Mouse (Mus musculus): ENCODE measurements around the gene Slc6a4.

The Slc6a4 gene

DNA sequence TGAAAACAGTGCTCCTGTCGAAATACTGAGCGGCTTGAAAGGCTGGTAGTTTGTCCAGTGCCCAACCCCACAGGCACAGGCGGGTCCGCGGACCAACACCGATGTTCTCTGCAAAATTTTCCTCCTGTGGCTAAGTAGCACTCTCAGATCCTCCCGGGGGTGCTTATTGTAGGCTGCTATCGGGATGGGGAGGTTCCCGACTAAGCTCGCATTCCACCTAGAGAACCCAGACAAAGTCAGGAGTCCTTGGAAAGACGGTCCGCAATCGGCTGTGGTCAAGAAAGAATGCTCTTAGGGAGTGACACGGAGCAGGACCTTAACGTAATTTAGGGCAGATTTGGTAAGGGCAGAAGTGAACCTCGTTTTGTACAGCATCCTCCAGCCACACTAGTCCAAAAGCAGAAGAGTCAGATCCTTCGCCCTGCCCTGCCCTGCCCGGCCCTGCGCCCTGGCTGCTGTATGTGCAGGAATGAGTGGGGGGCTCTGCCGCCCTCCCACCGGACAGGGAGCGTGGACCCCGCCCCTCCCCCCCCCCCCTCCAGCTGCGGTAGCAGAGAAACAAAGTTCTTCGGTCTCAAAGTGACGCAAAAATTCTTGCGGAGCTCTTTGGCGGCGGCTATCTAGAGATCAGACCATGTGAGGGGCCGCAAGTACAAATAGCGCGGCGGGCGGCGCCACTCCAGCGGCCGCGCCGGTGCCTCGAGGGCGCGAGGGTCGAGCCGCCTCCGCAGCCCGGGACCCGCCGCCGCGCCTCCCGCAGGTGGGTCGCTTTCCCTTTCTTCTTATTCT lies at the start of gene Slc6a4:
Slc6a4 (plus strand) TSS at position 688 of the 789 bp plus-strand sequence.
- in situ Hi-C loops (cut with MboI, MseI): no loop called here

DNA sequence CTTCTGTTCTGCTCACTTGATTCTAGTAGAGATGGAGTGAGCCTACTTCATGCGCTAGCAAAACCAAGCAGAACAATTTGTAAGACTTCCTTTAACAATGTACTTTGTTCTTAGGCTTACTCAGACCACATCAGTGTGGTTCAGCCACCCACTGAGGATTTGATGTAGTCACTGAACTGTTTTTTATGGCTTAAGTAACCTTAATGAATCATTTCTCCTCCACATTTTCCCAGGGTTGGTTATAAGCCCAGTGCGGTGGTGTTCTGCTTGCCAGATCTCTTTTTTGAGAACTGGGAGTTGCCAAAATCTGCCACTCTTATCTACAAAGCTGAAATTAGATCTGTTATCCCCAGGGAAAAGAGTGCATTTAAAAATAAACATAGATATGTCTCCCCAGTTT lies 44.9 kb upstream of the Slc6a4 start:
- in situ Hi-C loops (cut with MboI, MseI): no loop called here

DNA sequence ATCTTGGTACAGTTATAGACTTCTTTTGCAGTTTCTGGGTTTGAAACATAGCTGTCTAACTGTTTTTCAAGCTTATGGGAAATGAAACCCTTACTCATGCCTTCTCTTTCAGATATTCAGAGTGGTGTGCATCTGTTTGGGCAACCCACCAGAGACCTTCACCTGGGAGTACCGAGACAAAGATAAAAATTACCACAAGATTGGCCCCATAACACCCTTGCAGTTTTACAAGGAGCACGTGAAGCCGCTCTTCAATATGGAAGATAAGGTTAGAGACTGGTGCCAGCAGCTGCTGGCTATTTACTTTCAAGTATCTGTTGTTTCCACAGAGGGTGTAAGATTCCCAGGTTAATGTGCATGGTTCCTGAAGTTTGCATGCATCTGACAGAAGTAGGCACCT lies 32.7 kb upstream of the Slc6a4 start:
- in situ Hi-C loops (cut with MboI, MseI): no loop called here

DNA sequence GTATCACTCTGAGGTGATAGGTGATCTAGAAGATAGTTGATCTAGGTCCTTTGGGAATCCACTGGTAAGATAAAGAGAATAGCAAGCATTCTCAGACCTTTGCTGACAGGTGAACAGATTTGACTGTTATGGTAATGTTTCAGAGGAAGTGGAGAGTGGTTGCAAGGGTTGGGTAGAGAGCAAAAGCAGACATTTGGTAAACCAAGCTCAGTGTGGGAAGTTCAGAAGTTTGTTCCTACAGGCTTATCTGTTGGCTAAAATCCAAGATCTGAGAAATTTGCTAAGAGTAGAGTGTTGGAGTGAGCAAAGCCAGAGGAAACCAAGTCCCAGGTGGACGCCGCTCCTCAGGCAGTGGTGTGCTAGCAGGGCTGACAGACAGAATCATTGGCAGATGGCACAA lies 28.1 kb upstream of the Slc6a4 start:
- in situ Hi-C loops (cut with MboI, MseI): no loop called here

DNA sequence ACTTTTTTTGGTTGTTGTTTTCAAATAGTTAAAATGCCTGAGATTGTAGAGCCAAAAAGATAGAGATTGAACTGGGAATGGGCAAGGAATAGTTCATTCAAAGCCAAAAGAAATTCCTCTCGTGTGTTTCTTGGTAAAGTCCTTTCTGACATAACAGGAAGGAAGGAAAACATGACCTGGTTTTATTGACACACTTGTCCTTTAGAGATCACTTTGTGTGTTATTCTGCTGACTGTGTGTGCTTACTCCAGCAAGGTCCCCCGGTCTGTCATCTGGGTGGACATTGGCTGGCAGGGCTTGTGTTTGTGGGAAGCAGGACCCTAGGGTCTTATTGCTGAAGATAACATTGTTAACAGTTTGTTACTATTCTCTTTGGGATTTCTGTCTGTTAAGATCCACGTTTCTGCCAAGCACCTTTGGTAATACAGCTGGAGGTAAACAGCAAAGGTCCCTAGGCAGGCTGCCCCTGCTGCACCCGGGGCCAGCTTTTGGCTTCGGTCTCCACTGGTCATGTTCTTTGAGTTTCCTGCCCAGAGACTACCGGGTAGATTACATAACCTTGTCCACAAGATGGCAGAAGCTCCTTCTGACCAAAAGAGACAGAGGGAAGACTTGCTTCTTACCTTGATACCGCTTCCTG lies 23.6 kb upstream of the Slc6a4 start:
- in situ Hi-C loops (cut with MboI, MseI): no loop called here

DNA sequence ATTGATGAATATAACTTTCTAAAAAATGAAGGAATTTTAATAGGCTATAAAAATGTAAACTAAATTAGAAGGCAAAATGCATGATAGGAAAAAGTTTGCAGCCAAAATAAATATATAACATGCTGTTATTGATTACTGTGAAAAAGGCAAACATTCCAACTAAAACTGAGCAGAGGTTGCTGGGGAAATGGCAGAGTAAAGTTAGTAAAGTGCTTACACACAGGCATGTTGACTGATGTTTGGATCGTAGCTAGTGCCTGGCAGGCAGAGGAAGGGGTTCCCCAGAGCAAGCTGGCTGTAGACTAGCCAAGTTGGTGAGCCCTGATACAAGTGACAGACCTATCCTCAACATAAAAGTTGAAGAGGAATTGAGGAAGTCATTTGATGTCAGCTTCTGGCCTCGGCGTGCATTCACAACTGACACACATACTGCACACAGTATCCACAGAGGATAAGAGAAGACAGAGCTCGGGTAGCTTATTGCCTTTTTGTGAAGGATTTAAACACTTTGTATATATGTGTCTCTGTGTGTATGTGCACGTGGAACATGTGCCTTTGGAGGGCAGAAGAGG lies 16.7 kb upstream of the Slc6a4 start:
- in situ Hi-C loops (cut with MboI, MseI): no loop called here

DNA sequence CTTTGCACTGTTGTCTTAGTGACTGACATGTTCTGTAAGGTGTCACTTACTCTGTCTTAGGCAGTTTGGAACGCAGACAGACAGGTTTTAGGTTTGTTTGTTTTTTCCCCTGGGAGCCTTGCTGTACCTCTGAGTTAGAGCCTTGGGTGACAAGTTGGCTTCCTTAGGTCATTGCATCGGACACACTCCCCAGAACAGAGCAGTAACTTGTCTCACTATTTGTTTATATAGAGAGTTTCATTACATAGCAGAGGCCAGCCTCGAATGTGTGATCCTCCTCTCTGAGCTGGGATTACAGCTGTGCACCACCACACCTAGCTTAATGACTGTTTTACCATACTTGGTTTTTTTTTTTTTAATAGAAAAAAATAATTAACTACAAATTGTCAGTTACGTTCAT lies 16.0 kb upstream of the Slc6a4 start:
- in situ Hi-C loops (cut with MboI, MseI): no loop called here

DNA sequence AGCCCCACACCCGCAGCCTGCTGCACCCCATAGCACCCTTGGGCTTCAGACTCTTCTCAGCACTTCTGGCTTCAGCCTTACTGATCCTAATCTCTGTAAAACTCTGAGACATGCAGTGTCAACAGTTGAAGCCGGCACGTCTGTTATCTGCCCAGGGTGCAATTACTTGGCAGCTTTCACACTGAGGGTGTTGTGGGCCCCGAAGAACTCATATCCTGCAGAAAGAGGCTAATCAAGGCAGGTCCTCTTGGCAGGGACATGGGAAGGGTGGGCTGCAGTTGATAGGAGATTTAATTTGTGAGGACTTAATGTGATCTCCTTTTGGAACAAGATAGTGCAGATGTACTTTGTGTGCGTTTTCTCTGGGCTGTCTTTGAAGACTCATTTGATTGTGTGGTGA lies 14.8 kb upstream of the Slc6a4 start:
- in situ Hi-C loops (cut with MboI, MseI): no loop called here

DNA sequence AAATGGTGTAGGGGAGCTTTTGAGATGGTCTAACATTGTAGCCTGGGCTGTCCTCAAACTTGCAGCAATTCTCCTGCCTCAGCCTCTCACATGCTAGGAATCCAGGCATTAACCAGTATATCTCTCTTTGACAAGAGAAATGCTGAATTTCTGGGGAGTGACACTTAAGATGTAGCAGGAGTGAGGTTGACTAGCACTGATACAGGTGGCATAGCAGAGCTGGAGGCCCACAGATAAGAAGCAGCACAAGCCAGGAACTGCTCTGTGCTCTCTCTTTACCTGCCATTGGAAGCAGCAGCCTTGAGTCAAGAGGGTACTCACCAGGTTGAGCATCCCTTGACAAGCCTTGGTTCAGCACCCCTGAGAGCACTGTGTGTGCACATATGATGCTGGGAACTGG lies 14.2 kb upstream of the Slc6a4 start:
- in situ Hi-C loops (cut with MboI, MseI): no loop called here

DNA sequence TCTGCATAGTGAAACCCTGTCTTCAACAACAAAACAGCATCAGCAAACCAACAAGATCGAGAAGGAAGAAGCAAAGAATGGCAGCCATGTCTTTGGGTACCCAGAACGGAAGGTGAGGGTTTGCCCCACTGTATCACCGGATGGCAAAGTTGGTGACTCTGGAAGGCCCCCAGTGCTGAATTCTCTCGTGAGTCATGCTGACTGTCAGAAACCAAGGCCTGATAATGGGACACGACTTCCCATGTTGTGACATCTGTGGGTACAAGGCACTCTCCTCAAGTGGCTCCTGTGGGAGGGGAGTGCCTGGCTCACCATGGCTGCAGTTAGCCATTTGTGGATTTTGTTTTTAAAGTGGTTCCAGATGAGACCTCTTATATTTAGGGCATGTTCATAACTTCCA lies 7.6 kb upstream of the Slc6a4 start:
- in situ Hi-C loops (cut with MboI, MseI): loop anchor here (5.0 kb wide), 1 partner anchor 91 kb away; no protein-coding TSS in a partner anchor

DNA sequence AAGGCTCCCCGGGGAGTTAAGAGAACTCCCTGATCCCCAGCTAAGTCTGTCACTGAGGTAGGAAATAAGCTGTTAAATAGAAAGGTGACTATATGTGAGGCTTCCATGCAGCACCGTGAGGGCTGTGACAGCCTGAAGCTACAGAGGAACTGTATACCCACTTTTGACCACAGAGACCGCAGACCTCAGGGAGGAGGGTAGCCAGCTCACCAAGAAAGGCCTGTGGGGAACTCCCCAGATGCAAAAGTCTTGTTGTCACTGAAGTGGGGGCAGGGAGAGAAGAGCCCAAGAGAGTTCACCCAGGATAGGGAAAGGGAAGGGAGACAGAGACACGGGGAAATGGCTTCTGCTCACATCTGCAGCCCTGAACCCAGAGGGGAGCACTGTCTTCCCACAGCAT lies 5.5 kb upstream of the Slc6a4 start:
- in situ Hi-C loops (cut with MboI, MseI): loop anchor here (5.0 kb wide), 1 partner anchor 89 kb away; no protein-coding TSS in a partner anchor

DNA sequence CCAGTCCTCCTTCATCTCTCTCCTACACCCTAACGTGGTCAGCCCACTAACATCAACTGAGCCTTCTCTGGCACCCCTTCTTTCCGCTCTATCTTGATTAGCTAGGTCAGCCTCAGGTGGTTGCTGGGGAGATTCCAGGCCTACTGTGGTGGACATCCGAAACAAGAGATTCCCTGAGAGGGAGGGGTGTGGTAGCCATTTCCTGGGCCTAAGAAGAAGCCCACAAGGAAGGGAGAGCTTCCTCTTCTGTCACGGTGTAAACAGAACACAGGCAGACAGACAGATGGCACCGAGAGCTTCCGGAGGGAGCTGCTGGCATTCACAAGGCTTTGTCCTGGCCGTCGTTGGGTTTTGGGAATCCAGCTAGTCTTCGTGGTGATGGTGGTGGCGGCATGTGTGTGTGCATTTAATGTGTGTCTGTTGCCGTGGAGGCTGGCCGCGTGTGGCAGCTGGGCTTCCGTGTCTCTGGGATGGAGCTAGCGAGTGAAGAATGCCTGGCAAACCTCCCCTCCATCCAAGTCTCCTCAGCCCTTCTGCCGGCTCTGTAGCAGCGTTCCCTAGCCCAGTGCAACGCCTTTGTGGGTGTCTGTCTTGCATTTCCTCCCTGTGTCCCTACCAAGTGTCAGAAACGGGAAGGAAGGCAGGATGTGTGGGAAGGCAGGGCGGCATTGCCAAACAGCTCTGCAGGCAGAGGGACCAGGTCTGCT lies 2.3 kb upstream of the Slc6a4 start:
- in situ Hi-C loops (cut with MboI, MseI): no loop called here

DNA sequence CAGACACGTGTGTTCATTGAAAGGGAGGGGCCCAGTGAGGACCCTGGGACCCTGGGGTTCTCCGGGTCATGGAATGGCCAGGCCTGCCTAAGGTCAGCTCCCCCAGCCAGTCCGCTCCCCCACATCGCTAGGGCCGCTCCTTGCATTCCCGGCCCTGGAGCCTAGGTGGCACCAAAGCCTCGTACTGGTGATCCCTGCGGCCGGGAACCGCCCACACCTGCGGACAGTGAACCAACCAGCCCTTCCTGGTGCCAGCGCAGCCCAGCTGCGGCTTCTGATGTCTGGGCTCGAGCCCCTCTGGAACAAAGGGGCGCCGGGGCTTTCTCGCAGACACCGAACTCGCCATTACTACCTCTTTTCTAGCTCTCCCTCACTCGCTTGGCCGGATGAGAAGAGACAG lies 1.1 kb upstream of the Slc6a4 start:
- in situ Hi-C loops (cut with MboI, MseI): no loop called here

DNA sequence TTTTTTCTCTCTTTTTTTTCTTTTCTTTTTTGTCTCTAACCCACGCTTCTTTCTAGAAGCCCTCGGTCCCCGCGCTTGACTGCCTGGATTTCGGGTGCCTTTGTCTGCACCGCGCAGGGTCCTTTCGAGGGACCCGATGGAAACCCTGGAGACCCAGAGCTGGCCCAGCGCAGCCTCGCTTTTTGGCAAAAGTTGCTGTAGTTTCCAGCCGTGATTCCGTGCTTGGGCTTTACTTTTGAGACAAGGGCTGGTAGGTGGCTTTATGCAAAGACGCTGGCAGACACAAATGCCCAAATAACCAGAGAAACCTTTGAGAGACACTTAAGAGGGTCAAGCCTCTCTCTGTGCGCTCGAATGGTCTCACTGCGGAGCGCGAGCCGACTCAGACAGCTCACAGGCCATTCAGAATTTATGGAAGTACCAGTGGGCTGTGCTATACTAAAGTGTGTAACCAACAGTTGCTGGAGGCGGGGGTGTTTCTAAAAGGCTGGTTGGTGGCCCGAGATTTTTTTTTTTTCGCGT lies 363 bp downstream of the Slc6a4 start:
- in situ Hi-C loops (cut with MboI, MseI): no loop called here

DNA sequence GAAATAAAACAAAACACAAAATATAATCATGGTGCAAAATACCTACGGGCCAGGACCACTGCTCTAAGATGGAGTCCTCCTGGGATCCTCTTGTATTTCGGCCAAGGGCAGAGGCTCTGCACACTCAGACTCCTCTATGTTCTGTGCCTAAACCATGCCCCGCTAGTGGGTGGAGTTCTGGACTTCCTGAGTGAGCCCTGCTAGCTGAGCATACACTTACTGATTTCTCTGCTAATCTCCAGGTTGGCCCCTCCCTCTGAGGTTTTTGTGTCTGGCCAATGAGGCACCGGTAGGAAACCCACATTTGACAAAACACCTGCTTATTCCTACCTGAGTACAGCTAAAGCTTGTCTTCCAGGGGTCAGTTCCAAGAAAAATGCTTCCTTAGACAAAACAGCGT lies 2.3 kb downstream of the Slc6a4 start:
- in situ Hi-C loops (cut with MboI, MseI): no loop called here

DNA sequence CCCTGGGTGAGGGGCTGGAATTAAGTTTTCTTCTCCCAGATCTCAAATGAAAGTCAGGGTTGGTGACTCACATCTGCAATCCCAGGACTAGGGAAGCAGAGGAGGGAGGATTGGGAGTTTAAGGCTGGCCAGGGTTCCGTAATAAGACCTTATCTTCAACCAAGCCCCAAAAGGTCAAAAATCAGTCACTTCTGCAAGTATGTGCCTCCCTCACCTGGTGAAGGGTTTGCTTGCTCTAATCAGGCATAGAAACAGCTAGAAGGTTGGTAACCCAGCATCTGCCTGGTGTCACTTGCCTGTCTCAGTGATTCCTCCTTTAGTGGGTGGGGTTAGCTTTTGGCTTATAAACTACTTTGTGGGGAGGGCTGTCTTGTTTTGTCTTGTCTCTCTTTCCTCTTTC lies 4.0 kb downstream of the Slc6a4 start:
- in situ Hi-C loops (cut with MboI, MseI): no loop called here

DNA sequence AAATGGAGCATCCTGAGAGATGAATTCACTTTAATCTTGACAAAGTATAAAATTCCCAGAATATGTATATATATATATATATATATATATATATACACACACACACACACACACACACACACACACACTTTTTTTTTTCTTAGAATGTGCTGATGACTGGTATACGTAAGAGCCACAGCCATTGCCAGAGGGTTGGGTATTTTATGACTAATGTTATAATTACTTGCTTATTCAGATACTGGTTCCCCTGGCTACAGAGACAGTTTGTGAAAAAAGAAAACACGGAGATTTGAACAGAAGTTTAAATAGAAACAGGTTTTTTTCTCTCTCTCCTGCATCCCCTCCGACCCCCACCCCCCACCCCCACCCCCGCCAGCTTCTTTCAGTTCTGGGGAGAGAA lies 7.5 kb downstream of the Slc6a4 start:
- in situ Hi-C loops (cut with MboI, MseI): no loop called here

DNA sequence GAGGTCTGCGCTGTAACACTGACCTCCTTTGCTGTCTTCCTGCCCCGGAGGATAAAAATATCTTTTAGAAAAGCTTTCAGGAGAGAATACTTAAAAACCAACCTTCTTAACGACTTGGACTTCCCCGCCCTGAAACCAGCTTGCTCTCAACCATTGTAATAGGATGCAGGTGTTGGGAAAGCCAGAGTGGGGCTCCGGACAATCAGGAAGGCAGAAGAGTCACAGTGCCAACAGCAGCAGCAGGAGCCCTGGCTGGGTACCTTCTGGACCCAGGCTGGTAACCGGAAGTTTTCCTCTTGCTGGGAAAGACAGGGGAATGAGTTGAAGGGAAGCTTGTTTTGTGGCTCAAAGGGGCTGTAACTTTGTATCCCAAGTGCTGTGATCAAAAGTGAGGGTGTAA lies 8.2 kb downstream of the Slc6a4 start:
- in situ Hi-C loops (cut with MboI, MseI): no loop called here

DNA sequence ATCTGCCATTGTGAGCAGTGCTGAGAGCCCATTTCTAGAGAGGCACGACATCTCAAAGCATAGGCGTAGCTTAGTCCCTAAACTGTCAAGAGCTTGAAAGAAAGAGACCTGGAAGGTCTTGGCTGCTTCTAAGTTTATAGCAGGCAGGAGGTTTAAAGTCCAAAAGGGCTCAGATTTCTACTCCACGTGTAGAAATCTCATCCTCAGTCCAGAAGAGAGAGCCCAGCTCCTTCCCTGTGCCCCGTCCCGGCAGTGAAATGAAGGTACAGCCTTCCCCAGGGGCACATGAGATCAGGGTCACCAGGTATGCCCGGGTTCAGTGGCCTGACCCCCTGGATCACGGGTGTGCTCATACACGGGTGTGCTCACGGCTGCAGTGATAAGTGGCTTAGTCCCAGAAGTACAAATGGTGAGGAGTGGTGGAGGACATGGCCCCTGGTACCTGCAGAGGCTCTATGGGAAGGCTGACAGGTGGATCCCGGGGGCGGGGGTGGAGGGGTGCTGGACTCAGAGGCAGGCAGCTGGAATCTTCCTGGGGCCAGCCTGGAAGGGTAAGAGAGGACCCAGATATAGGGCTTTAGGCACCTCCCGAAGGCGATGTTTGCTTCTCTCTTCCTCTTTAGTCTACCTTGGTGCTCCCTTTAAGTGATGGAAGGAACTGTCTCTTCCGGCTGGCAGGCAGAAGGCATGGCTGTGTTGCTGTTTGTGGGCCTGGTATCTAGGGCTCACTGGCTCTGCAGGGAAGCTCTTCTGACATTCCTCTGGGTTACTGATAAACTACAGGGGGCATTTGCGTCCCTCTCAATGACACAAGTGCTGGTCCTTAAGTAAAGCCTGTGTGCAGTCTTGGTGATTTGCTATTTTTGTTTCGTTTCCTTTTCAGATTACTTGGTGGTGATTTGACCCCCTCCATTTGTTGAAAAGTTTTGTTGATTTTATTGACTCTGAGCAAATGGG lies 10.9 kb downstream of the Slc6a4 start:
- in situ Hi-C loops (cut with MboI, MseI): no loop called here

DNA sequence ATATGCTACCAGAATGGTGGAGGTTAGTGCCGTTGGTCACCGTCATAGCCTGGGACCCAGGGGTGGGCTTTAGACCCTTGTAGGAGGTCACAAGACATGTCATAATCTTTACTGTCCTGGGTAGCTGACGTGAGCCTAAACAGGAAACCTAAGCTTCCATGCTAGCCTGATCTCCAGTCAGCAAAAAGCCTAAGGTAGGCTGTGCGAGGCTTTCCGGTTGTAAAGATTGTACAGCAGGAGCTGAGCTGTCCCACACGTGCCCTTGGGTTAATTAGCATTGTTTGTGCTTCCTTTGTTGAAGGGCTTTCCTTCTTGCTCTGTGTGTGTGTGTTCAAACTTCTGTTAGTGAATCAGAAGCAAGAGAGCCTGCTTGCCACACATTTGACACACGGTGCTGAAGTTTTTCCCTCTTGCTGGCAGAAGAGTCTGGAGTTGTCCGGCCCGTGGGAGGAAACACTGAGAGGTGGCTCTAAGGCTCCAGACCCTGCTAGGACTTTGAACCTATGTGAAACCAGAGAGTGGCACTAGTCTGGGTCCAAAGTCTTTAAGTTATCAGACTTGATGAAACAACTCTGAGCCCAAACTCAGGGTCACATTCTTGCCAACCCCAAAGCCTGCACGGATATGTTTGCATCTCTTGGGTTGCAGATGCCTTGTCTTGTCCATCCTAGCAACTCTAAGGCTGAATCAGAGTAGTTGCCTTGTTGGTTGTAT lies 12.5 kb downstream of the Slc6a4 start:
- in situ Hi-C loops (cut with MboI, MseI): no loop called here
